Mouse (Mus musculus) CD4-positive helper T cell, adult 2 months (primary cell): ENCODE data around the gene Edar.
"Not testable (repeated sequence)": the region's sequence is repeated elsewhere in the genome, so short reads cannot be mapped to it uniquely, and the experiment has no call there.

Source experiments
- DNase-seq: peaks from one replicate; pipeline ENCODE4 v3.0.0-alpha.2; 2012; ENCODE audit warnings: low read depth, missing footprints, low spot score

The Edar gene

DNA sequence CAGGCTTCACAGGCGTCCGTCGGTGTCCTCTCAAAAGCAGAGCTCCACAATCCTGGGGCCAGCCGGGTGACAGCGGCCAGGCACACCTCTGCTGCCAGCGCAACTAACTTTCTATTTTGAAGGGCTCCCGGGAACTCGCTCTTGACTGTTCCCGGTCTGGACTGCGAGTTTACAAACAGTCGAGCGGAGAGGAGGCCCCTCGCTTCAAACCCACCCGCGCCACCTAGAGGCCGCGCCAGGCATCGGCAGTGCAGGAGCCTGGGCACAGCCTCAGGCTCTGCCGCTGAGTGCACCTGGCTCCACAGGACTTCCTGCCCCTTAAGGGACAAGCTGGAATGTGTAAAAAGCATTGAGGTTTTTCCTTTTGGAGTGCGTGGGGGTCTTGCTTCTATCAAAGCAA lies at the start of gene Edar:
Gene Edar, minus strand, starts transcription at position 122 of the 400 bp plus-strand sequence.
- peak; percentile 45 for DNase-seq

DNA sequence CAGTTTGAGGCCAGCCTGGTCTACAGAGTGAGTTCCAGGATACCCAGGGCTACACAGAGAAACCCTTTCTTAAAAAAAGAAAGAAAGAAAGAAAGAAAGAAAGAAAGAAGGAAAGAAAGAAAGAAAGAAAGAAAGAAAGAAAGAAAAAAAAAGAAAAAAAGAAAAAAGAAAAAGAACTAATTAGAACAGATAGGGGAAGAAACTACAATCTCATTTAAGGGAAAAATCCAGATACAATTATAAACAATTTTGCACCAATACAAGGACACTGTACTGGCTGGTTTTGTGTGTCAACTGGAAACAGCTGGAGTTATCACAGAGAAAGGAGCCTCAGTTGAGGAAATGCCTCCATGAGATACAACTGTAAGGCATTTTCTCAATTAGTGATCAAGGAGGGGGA lies 42.7 kb upstream of the Edar start, which contains the start of gene Gm17542:
Gene Gm17542, minus strand, starts transcription at position 101 of the 400 bp plus-strand sequence.
- DNase-seq = not testable (repeated sequence)

DNA sequence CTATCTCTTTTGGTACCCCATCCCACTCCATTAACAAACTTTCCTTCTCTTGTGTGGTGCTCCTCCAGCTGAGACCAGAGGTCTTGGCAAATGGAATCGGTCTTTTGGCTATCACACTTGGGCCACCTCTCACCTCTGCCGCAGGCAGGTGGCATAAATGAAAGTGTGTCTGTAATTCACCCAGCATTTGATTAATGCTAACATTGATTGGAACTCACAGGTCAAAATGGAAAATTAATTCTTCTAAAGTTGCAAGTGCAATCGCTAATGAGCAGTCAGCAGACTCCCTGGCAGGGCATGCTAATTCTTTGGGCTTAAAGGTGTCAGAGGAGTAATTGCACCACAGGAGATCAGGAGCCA lies 39.3 kb upstream of the Edar start:
- DNase-seq = no peak

DNA sequence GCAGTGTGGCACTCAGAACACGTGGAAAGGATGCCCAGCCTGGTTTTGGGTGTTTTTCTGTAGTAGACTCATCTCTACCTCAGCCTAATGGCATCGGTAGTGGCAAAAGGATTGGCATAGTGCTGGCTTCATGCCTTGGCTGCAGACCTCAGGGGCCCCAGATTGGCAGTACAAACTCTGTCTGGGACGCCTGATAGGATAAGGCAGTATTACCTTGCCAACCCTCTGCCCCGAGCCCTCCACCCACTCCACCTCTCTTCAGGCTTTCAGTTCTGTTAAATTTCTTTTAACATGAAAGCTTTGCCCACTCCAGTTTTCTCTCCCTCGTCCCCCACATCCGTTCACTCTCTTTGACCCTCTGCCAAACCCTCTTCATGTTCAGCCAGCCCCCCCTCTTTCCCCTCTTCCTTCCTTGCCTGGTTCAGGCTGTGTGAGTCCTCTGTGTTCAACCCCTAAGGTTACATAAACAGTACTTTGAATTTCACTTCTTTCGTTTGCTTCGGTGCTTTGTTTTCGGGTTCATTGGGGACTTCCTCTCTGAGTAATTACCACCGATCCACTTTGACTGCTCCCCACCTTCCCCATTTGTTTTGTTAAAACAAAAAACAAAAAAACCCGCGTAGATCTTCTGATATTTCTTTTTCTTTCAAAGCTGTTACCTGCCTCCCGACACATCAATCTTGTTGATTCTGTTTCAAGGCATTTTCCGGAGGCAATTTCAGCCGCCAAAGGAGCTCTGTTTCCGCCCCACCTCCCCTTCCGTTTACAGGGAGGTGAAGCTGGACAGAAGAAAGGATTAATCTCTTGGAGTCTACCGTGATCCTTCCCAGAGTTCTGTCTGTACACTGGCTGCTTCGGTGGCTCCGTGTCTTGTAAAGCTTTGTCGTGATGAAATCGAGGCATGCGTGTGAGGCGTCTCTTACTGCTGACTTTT lies 38.7 kb upstream of the Edar start:
- peak; percentile 39 for DNase-seq

DNA sequence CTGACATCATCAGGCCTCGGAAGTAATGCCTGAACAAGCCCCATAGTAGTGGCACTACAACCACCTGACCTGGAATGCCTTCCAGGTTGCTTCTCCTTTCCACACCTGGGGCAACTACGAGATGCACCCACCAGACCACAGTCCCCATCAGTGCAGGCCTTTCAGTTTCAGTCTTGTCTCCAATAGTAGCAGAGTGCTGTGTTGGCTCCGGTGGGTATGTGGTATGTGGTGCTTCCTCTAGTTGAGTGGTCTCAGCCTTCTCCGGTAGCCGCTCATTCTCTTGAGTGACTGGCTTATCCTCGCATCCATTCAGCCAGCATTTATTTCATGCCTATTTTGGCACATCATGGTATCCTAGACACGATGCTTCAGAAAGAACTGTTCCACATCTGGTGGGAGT lies 37.8 kb upstream of the Edar start:
- no peak for DNase-seq

DNA sequence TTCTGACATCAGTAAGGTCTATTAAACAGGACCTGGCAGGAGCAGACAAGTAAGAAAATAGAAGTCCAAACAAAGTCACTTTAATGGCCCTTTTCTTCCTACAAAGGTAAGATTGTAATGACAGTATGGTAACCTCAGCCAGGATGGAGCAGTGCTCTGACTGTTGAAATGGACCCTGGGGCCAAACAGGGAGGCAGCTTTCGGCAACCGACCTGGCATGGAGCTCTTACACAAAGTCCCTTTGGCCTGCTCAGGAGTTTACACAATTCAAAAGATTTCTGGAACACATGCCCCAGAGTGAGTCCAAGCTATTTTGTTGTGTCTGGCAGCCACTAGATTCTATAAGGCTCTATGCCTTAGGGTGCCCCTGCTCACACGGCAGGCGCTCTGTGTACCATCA lies 33.6 kb upstream of the Edar start:
- no peak for DNase-seq

DNA sequence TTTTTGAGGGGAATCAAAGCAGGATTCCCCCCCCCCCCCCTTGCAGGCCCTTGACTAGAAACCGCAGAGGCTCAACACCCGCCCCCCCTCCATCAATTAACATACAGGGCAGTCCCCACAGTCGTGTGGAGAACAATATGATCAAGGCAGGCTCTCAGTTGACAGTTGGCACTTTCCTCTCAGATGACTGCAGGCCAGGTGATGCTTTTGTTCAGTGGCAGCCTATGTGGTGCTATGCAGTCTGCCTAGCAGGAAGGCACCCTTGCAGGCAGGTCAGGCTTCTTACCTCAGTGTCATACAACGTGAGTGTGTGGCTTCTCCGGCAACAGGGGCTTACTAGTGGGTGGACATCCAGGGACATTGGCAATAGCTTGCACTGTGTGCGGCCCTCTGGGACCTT lies 25.1 kb upstream of the Edar start:
- no peak for DNase-seq

DNA sequence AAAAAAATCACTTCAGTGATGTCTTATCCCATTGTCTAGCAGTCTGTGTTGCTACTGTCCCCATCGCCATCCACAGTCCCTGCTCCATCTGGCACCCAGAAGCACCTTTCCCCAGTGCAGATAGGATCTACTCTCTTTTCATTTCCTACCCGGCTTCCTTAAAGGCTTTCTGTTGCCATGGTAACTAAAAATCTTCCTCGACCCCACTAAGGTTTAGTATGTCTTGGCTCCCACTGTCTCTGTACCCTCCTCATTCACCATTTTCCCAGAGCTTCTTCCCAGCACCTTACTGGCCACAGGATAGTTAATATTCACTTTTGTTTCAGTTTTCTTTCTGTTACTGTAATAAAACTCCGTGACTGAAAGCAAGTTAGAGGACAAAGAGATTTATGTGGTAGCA lies 24.7 kb upstream of the Edar start:
- no peak for DNase-seq

DNA sequence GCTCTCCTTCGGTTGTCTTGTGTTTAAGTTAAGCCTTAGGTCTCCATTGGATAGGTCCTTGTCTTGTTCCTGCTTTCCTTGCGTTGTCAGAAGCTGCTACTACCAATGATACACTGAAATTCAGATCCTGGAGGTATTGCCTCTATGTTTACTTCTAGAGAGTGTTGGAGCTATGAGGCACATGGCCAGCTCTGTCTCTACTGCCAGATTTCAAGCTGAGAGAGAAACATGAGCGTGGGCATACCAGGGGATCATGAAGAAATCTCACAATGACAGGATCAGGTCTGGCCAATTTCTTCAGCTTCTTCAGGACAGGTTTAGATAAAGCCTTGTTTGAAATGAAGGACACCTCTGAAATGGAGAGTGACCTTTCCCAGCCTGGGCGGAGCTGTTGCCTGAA lies 23.5 kb upstream of the Edar start:
- no peak for DNase-seq

DNA sequence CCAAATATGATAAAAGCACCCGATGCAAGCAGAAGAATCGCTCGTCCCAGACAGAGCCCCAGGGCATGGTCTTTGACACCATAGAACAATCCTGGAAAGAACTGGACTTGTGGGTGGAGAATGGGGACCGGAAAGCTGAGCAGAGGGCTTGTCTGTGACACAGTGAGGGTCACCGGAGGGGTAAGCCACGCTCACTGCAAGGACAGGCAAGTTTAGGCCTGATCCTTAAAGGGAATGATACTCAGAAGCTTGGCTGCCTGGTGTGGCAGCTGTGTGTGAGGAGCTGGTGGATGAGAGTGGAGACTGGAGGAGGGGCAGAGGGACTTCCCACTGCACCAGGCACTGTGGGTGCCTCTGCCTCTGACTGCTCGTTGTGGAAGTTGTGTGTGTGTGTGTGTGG lies 15.6 kb upstream of the Edar start:
- DNase-seq = no peak

DNA sequence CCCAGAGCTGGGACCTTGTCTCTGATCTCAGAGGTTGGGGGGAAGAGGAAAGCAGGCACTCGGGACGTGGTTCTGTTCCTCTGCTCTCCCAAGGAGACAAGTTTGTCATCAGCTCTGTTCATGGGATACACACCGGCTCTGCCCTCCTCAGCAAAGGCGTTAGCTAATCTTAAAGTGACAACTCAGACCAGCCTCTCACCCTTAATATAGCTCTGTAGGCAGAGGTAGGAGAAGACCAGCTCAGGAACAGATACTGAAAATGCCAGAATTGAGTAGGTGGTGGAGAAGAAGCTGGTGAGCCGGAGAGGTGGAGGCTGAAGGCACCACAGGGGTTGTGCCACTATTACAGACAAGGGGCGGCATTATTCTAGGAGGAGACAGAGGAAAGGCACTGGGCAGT lies 3.8 kb upstream of the Edar start:
- DNase-seq = no peak

DNA sequence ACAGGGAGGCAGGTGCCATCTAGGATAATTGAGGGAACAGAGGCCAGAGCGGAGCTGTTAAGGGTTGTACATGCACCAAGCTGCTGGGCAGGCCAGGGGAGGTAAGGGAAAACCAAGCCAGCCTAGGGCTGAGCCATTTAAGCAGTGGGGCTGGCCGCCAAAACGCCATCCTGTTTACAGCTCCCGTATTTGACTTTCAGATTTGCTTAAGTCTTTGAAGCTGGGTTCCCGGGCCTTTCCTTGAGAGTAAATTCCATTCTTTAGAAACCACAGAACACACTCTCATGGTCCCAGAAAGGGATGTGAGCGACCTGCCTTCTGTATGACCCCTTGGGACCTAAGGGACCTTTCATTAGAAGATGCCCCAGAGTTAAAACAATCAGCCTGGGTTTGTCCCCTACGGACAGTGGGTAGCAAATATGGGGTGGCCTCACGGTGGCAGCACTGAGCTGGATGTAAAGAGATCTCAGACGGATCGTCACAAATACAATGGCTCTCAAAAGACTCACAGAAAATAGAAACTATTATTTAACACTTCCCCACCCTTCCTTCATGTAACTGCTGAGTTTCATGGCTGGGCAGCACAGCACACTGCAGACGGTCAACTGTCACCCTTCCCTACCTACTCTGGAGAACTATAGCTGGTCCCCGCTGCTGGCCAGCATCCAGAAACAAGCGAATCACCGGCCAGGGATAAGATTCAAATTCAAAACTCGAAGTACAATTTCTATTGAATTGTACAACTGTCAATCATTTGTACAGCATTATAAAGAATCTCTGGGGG lies 2.0 kb downstream of the Edar start:
- DNase-seq = peak; percentile 35

DNA sequence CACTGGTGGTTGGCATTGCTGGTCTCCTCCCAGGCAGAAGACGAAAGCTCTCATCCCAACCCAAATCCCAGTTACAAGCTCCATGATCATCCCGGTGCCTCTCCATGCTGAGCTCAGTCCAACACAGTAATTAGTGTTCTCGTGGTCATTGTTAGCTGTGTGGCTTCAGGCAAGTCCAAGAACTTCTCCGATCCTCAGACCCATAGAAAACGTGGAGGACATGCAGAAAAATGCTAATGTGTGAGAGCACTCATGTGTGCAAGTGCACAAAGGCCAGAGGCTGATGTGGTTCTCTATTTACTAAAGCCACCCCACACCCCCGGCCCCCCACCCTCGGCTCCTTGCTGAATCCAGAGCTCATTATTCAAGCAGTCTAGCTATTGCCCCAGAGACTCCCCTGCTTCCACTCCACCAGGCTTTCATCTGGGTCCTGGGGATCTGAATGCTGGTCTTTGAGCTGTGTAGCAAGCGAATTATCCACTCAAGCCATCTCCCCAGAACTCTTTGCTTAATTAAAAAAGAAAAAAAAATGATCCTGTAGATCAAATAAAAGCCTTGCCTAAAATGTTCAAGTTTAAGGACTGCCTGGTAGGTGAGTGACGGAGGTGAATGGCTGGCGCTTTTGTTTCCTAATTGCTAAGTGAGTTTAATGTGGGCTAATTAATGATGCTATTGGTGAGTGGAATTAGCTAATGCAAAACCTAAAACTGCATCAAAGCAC lies 2.7 kb downstream of the Edar start:
- DNase-seq = no peak

DNA sequence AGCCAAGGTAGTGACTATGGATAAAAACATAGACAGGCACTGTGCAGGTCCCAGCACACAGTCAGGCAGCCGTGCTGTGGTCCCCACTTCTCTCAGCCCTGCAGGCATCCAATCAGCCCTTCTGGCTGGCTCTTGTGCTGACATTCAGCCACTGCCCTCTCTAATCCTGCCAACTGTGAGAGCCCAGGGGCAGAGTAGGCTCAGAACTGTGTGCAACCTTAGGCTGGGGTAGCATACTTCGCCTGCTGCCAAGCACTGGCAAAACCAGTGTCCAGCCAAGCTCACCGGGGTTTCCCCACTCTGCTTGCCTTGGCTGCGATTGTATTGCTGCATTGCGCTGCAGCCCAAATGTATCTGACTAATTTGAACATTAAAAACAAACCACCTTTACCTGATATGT lies 11.6 kb downstream of the Edar start:
- no peak for DNase-seq

DNA sequence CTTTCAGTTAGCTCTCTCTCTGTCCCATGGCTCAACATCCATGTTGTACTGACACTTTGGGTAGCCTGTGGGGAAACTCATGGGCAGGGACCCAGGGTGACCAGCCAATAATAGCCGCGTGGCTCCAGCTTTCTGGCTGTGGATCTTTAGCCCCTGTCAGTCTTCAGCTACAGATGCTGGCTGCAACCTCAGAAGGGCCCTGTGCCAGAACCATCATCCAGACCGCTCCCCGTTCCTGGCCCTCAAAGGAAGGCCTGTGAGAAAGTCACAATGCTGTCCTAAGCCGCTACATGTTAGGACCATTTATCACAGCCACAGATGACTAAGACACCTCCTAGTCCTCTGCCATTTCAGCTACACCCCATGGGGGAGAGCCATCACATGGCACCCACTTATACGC lies 12.0 kb downstream of the Edar start:
- no peak for DNase-seq

DNA sequence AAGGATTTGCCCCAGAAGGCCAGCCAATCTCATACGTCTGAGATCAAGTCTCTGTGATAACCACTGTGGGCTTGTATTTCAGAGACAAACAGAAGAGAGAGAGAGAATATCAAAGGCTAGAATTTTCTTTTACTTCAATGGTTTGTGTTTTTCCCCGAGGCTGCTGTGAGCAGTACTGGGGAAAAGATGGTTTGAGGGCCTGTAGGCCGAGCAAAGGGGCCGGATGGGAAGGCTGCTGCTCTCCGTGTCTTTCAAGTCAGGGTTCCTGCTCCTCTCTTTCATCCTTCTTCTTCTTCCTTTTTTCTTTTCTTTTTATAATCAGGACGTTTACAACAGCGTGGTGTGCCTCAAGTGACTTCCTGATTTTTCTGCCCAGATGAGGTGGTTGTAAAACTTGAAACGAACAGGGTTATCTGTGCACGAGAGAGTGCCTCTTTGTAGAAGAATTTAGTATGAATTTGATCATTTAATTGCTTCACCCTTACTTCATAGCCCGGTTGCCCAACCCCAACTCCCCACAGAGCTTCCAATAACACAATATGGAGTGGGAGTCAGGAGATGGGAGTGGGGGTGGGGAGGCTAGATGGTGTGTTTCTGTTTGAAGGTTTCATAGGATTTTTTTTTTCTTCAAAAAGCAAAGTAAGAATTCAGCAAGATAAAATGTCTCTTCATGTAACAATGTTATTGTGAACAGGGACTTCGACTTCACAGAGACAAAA lies 16.0 kb downstream of the Edar start:
- DNase-seq = no peak

DNA sequence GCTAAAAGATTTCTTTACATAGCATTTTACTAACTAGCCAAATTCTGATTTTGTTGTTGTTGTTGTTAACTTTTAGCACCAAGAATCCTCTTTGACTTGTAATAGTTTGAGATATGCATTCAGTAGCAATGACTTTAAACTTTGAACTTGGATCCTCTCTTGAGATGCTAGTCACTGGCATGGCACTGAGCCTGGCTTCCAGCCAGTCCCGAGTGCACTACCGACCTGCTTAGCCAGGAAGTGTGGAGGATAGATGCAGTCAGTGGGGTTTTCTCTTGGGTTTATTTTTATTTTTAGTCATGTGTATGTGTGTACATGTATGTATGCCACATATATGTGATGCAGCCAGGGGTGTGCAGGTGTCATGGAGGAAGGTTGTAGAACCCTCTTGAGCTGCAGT lies 17.7 kb downstream of the Edar start:
- no peak for DNase-seq

DNA sequence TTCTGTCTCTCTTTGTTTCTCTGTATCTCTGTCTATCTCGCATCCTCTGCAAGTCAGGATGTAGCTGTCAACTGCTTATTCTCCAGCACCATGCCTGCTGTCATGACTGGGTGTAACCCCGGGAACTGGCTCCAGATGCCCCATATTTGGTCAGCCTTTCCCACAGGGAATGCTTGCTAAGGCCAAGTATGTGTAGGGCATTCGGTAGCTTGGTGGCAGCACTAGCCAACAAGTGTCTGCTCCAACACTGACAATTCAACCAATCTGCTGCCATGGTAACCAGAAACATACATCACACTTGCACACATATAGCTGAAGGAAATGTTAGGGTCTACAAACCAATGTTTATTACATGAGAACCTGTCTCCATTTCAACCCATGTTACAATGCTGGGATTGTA lies 21.8 kb downstream of the Edar start:
- no peak for DNase-seq

DNA sequence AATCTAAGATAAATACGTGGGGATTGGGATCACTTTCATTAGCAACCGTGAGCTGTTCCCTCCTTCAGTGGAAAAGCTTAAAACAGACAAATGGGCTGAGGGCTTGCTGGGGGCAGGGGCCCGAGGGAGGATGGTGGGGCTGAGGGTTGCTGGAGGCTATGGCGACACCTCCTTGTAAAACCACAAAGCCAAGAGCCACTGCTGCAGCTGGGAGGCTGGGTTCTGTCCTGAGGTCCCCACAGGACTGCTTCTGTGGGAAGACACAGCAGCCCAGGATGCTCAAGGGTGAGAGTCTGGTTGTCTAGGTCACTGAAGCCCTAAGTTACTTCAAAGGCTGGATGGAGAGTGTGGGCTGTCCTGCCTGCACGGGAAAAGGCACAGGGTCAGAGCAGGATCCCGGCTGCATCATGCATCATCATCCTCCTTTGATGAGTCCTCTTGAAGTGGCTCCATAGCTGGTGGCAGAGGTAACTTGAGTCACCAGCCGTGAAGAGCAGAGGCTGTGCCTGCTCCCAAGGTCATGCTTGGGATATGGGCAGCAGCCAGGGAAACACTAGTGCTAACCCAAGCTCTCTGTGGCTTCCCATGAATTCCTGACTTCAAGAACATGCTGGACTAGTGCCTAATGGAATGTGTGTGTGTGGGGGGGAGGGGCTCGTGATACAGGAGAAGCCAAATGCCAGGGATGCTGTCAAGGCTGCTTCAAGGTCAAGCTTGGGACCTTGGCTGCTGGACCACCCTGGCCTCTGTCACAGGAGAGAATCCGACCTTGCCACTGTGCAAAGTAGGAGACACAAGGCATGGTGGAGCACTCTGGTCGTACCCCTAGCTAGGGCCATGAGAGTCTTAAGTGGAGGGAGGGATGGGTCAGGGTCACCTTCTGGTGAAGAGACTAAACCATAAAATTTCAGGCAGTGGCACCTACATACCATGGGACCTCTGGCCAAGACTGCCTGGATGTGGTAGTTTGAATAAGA lies 22.7 kb downstream of the Edar start:
- DNase-seq = no peak

DNA sequence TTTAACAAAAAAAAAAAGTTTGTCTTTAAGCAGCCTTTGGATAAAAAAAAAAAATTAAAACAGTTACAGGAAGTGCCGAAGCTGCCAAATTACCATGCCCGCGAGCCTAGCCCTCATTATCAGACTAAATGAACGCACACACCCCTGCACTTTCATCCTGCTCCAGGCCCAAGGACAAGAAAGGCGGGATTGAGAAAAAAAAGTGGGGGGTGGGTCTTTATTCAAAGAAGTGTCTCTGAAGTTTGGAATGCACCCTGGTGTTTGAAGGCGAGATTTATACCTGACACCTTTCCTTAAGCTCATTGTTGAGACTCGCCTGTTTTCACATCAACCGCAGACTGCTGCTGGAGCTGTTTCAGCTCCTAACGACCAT lies 23.4 kb downstream of the Edar start:
- DNase-seq = no peak
